Mouse (Mus musculus) urinary bladder, postnatal 36 days (tissue): ENCODE results near the gene Tenm3.

Source experiments
- DNase-seq, 2 experiments: peaks; one replicate each; pipeline ENCODE4 v3.0.0; 2022; ENCODE audit warnings: low spot score in 2 of 2, mixed read lengths in 1 of 2

Gene Tenm3

GRCm38 (mm10) chr8:48670387-48670786 lies 173.4 kb downstream of the Tenm3 start:
- DNase-seq, result no peak

GRCm38 (mm10) chr8:48665193-48665592 lies 178.6 kb downstream of the Tenm3 start:
- no peak for DNase-seq

DNA sequence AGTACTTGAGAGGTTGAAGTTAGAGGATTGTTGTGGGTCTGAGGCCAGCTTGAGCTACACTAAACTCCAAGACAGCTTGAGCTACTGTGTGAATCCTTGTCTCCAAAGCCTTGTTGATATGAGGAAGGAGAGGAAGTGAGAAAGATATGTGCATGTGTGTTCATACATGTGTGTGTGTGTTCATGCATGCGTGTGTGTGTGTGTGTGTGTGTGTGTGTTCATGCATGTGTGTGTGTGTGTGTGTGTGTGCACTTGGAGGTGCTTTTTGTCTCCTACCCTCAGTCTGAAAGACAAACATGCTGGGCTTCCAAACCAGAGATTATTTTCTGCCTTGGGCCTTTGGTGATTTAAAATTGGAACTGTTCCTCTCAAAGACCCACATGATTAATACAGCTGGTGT lies 184.5 kb downstream of the Tenm3 start:
- no peak for DNase-seq

DNA sequence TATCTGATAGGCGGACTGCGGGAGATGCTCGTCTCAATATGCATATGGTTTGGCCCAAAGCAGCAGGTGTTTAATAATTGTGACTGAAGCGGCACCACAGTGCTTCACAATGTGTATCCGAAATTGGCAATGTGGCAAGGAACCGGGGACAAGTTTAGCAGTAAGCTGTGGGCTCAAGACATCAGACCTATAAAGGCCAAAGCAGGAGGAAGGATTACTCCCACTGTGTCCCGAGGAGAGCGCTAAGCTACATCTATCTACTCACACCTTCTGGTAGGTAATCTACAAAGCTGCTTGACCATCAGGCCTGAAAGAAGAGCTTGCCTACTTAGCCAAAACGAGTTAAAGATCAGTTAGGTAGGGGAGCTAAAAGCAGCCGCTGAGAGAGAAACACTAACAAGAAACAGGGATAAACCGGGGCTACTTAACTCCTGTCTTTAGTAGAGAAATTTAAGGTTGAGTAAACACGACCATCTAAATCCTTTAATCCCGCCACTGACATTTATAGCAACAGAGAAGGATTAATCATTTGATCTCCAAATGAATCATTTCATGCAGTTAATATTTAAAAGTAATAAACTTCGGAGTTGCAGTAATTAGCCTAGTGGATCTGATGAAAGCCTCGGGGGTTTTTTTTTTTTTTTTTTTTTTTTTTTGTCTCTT lies 188.2 kb downstream of the Tenm3 start:
- DNase-seq, result peak in 1 of 2 experiments; percentile 2

- DNase-seq, result no peak
These were observed 193.9 kb downstream of the Tenm3 start for GRCm38 (mm10) chr8:48649845-48650244.

- no peak for DNase-seq
These were observed 194.3 kb downstream of the Tenm3 start for GRCm38 (mm10) chr8:48649415-48649814.

GRCm38 (mm10) chr8:48646110-48646509 lies 197.6 kb downstream of the Tenm3 start:
- DNase-seq, result peak in 1 of 2 experiments; percentile 11

DNA sequence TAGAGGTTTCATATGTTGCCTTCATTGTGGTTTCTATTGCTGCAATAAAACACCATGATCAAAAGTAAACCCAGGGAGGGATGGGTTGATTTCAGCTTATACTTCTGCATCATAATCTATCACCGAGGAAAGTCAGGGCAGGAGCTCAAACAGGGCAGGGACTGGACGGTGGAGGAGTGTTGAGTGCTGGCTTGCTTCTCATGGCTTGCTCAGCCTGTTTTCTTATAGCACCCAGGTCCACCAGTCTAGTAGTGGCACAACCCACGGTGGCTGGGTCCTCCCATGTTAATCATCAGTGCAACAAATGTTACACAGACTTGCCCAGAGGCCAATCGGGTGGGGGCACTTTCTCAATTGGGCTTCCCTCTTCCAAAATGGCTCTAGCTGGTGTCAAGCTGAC lies 205.6 kb downstream of the Tenm3 start:
- DNase-seq, result no peak

DNA sequence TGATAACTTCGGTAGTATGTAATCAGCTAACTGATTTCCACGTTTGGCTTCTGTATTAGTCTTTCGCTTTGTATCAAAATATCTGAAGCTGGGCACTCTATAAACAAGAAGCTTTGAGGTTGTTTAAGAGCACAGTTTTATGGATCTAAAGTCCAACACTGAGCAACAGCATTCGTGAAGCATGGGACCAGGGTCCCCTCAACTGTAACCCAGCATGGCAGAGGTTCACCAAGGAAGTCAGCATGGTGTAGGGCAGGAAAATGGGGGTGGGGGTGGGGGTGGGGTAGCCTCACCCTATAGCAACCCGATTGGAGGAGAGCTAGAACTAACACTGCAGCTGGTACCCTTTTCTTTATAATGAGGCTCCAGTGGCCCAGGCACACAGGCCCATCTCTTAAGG lies 206.8 kb downstream of the Tenm3 start:
- no peak for DNase-seq

- no peak for DNase-seq
These were observed 207.9 kb downstream of the Tenm3 start for GRCm38 (mm10) chr8:48635815-48636214.

DNA sequence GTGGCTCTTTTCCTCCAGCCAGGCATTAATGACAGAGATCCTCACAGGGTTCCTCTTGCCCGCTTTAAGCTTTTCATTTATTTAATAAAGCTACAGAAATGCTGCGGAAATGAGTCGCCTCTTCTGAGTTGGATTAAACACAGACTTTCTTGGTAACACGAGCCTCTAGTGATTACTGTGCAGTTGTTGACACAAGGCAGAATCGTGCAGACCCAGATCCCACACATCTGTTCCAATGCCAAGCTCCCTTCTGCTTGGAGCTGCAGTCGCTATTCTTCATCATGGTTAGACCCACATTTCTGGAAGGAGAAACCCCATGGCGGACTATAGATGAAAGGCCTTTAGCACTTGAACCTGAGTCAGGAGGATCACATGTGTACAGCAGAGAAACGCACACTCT lies 210.3 kb downstream of the Tenm3 start:
- no peak for DNase-seq

DNA sequence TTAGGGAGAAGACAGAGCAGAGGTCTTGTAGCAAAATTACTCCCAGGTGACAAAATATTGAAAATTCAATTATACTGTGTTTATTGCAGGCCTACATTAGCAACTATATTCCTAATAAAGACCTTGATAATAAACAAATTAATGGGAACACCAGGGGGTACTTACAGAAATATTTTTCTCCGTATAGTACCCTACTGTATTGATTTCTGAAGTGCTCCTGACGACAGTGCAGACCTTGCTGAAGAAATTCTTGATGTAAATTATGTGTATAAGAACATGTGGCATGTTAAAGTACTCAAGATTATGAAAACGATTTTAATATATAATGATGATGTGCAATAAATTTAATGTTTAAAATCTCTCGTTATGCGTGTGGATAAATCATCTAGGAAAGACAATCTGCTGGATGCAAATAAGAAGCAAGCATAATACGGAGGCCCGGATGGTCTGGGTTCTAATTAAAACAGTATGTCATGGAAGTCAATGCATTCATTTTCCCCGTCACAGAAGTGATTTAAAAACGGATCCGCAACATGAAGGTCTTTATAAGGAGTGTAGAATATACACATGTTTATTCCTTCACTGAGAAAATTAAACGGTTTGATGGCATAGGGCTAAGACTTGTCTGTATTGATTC lies 221.1 kb downstream of the Tenm3 start:
- DNase-seq, result no peak

DNA sequence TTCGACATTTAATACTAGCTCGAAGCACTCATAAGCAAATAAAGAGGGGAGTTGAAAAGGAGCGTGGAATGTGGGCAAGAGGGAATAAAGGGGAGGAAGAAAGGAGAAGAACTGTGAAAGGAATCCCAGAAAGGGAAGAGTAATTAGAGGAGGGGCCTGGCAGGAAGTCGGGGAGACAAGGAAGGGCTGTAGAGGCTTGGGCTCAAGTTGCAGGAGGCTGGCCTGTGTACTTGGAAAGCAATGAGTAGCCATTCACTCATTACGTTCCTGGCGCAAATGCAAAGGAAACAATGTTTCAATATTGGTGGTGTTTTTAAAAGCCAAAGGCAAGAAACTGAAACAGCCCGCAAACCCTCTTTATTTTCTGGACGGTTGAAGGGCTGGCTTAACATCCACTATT lies 228.7 kb downstream of the Tenm3 start:
- DNase-seq, result no peak

DNA sequence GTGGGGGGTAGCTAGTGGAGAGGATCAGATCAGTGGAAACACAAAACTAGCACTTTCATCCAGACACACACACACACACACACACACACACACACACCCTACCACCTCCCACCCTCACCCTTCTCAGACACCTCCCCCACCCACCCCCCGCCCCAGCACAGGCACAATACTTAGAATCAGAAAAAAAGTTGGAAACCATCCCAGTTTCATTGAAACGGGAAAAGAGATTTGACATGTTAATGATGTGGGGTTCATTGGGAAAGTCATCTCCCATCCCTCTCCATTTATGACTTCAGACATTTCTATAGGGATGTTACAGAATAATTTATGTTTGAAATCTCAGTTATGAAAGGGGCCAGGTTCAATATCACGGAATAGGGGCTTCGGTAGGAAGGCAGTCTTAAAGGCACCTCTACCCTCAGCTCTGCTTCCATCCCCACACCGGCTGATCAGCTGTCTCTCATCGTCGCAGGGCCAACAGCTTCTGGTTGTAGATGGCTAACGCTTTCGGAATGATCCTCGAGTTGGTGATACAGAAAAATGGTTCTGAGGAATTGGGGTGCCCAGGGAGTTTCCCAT lies 231.7 kb downstream of the Tenm3 start:
- no peak for DNase-seq

GRCm38 (mm10) chr8:48611126-48611525 lies 232.6 kb downstream of the Tenm3 start:
- no peak for DNase-seq

GRCm38 (mm10) chr8:48610316-48610715 lies 233.4 kb downstream of the Tenm3 start:
- DNase-seq, result no peak

DNA sequence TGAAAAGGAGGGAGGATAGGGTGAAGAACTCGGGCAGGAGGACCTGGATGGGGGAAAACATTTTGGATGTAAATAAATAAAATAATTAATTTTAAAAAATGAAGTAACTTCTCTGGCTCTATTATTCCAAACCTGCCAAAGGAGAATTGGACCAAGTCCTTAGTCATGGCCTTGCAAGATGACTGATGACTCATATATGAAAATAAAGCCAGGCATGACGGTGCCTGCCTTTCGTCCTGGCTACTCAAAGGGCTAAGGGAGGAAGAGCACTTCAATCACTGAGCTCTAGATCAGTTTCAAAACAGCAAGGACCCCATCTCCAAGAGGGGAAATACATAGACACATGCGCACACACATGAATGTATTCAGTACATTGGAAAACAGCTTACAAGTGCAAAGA lies 234.1 kb downstream of the Tenm3 start:
- DNase-seq, result peak; percentile 13 to 22

- no peak for DNase-seq
These were observed 239.4 kb downstream of the Tenm3 start for GRCm38 (mm10) chr8:48604190-48604897.

DNA sequence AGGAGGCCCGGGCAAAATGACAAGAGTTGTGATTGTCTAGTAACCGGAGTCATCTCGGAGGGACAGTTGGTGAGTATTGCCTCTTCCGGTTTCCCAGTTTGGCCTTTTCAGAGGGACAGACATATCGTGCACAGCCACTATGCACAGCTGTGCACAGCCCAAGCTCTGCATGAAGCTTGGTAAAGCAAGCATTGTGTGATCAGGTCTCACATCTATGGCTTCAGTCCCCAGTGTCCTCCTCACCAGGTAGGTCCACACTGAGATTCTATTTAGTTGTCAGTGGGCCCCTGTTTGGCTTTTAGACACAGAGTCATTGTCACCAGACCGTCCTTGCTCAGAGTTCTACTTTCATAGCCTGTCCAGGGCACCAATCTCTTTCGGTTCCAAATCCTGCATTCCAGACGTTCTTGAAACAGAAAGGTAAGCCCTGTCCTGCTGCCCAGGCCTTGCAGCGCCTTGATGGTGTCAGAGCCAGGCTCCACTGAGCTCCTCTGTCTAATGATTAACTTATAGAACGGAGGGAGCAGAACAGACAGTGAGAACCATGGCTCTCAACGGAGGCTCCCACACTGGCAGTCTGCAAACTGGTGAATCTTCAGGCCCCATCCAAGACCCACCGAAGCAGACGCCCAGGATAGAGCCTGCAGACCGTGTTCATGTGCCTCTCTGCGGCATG lies 240.4 kb downstream of the Tenm3 start:
- no peak for DNase-seq

DNA sequence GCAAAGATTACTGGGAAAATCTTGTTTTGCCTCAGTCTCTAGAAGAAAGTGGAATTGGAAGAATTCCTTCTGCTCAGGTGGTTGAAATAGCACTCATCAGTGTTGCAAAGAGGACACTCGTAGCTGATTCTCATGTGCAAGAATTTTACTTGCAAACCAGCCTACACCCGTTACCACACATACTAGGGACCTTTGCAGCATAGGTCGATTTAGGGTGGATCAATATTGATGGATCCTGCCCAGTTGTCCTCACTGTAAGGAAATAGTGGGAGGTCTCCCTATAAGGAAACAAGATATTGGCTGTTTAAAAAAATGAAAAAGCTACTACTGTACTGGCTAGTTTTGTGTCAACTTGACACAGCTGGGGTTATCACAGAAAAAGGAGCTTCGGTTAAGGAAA lies 242.1 kb downstream of the Tenm3 start:
- no peak for DNase-seq

- no peak for DNase-seq
These were observed 244.7 kb downstream of the Tenm3 start for GRCm38 (mm10) chr8:48599028-48599427.

- no peak for DNase-seq
These were observed 247.4 kb downstream of the Tenm3 start for GRCm38 (mm10) chr8:48596332-48596731.
